Mouse (Mus musculus) liver, embryonic 14.5 days (tissue): Measurements from ENCODE around the gene Gm10031. TPM values are rescaled to one million over a fixed set of nuclear protein-coding genes. Genes with fewer than 3 reads are reported as not detected.

ENCODE experiments used
- ATAC-seq: fragments of 200-750 bp; cut with Nextera tagmentation; 2 replicates; pipeline ENCODE4 v1.8.0; 2017; ENCODE audit warnings: moderate number of reproducible peaks, mild to moderate bottlenecking, moderate library complexity; ENCODE audit not compliant: insufficient read depth
- DNase-seq, 3 experiments: peaks; one replicate each; pipeline ENCODE4 v3.0.0-alpha.2; 2012 to 2013; ENCODE audit warnings: low read depth in 3 of 3, low spot score in 3 of 3
- H3K27ac ChIP-seq: fragments of 300-500 bp; sonication (generic); 2 replicates; pipeline ENCODE4 v1.5.1; 2014; ENCODE audit warnings: moderate library complexity, mild to moderate bottlenecking, control low read depth, inconsistent platforms
- H3K27me3 ChIP-seq: fragments of 300-500 bp; sonication (generic); 2 replicates; pipeline ENCODE4 v1.6.1; 2014; ENCODE audit warnings: mild to moderate bottlenecking, low read length, moderate library complexity; ENCODE audit not compliant: control insufficient read depth, insufficient read depth
- H3K36me3 ChIP-seq: fragments of 300-500 bp; sonication (generic); replicated peaks from 2 replicates; pipeline ENCODE4 v1.6.1; 2014; ENCODE audit warnings: low read depth; ENCODE audit not compliant: control insufficient read depth, insufficient read depth
- H3K4me1 ChIP-seq, 2 experiments: fragments of 200-500 bp in 1 of 2; fragments of 300-500 bp in 1 of 2; sonication (generic) in 1 of 2; replicated peaks; 2 replicates each; pipeline ENCODE4 v1.6.1; 2012 to 2014; ENCODE audit warnings: antibody characterized with exemption in 1 of 2, inconsistent platforms in 1 of 2, low read length in 1 of 2; ENCODE audit not compliant: control insufficient read depth in 2 of 2, insufficient read depth in 2 of 2
- H3K4me2 ChIP-seq: fragments of 300-500 bp; sonication (generic); 2 replicates; pipeline ENCODE4 v1.6.1; 2014; ENCODE audit warnings: low read depth, mild to moderate bottlenecking, control low read depth, moderate library complexity
- H3K4me3 ChIP-seq, 2 experiments: fragments of 200-500 bp in 1 of 2; fragments of 300-500 bp in 1 of 2; sonication (generic) in 1 of 2; 2 replicates each; pipeline ENCODE4 v1.5.1; 2012 to 2014; ENCODE audit warnings: low read depth in 2 of 2, low read length in 2 of 2, mild to moderate bottlenecking in 2 of 2, control low read depth in 1 of 2, inconsistent platforms in 1 of 2, moderate library complexity in 1 of 2; ENCODE audit not compliant: insufficient read depth in 1 of 2
- H3K9ac ChIP-seq: fragments of 300-500 bp; sonication (generic); replicated peaks from 2 replicates; pipeline ENCODE4 v1.6.1; 2014; ENCODE audit warnings: mild to moderate bottlenecking, control low read depth, moderate library complexity
- H3K9me3 ChIP-seq: fragments of 300-500 bp; sonication (generic); 2 replicates; pipeline ENCODE4 v1.6.1; 2016; ENCODE audit warnings: low read length, mixed read lengths; ENCODE audit not compliant: control insufficient read depth
- CTCF ChIP-seq: IDR thresholded peaks from 2 replicates; pipeline ENCODE4 v1.5.1; 2016; ENCODE audit warnings: antibody characterized with exemption, low read depth, control low read depth
- EP300 ChIP-seq: IDR thresholded peaks from 2 replicates; pipeline ENCODE4 v1.6.1; 2016; ENCODE audit warnings: antibody characterized with exemption, low read depth
- WGBS: fragments of 180-500 bp; shearing (Covaris S2); extraction: QIAGEN DNeasy Blood & Tissue Kit; methylation state at CpG from one replicate; pipeline ENCODE4 v1.1.7; 2014; ENCODE audit not compliant: insufficient replicate concordance; 5-methylcytosine and 5-hydroxymethylcytosine counted together
- polyA plus RNA-seq, 2 experiments: library from polyadenylated mRNA; depleted of rRNA in 1 of 2; stranded (reverse) in 1 of 2; unstranded in 1 of 2; fragments of >200 nt; fragmentation: Nextera tagmentation in 1 of 2; extraction: Ambion mirVana in 1 of 2; gene quantifications; 2 replicates each; pipeline versions ENCODE4 v1.2.1 to v1.2.3; 2012 to 2014

The Gm10031 gene
- polyA plus RNA-seq, 2 experiments: 2.1 TPM; not detected in 1

GRCm38 (mm10) chr1:156487498-156487897 is 36.3 kb upstream of the Gm10031 start:
- no peak overlapping the region for H3K4me3 ChIP-seq
- H3K9me3 ChIP-seq: no peaks in the 10 kb centered on the region
- TF ChIP-seq EP300 (no peak), CTCF (peak; percentile 33)
- H3K4me2 ChIP-seq: no peak overlapping the region
- H3K9ac ChIP-seq: no peak overlapping the region
- no peak overlapping the region for H3K27ac ChIP-seq
- 79% methylated on average over 7 of the region's 7 CpGs for WGBS
- no peaks in the 10 kb centered on the region for H3K36me3 ChIP-seq
- H3K4me1 ChIP-seq: no peaks in the 10 kb centered on the region
- ATAC-seq: no peak
- no peak for DNase-seq
- H3K27me3 ChIP-seq: no peaks in the 10 kb centered on the region

GRCm38 (mm10) chr1:156488031-156488430 is 35.8 kb upstream of the Gm10031 start:
- DNase-seq (no peak), ATAC-seq (no peak)
- no peak for TF ChIP-seq EP300
- no peak for TF ChIP-seq CTCF
- no peaks in the 10 kb centered on the region for H3K36me3 ChIP-seq
- H3K4me2 ChIP-seq: no peak overlapping the region
- H3K9ac ChIP-seq: no peak overlapping the region
- 70% methylated on average over 5 of the region's 5 CpGs for WGBS
- no peaks in the 10 kb centered on the region for H3K4me1 ChIP-seq
- H3K9me3 ChIP-seq: no peaks in the 10 kb centered on the region
- no peak overlapping the region for H3K27ac ChIP-seq
- H3K27me3 ChIP-seq: no peaks in the 10 kb centered on the region
- H3K4me3 ChIP-seq: no peak overlapping the region

- ATAC-seq (no peak), DNase-seq (no peak)
- Histone ChIP-seq H3K9ac (no peak overlapping the region), H3K27ac (no peak overlapping the region), H3K4me3 (no peak overlapping the region), H3K9me3 (no peaks in the 10 kb centered on the region), H3K4me2 (no peak overlapping the region), H3K4me1 (no peaks in the 10 kb centered on the region), H3K27me3 (no peaks in the 10 kb centered on the region), H3K36me3 (no peaks in the 10 kb centered on the region)
- no peak for TF ChIP-seq EP300
- no peak for TF ChIP-seq CTCF
- WGBS: 40% methylated on average over 4 of the region's 4 CpGs
These were observed 32.5 kb upstream of the Gm10031 start for GRCm38 (mm10) chr1:156491226-156491796.

- H3K4me2 ChIP-seq: no peak overlapping the region
- H3K27me3 ChIP-seq: no peaks in the 10 kb centered on the region
- no peak overlapping the region for H3K27ac ChIP-seq
- H3K4me3 ChIP-seq: no peak overlapping the region
- 68% methylated on average over 8 of the region's 8 CpGs for WGBS
- H3K9me3 ChIP-seq: no peaks in the 10 kb centered on the region
- DNase-seq (no peak), ATAC-seq (no peak)
- H3K36me3 ChIP-seq: no peaks in the 10 kb centered on the region
- H3K4me1 ChIP-seq: no peaks in the 10 kb centered on the region
- no peak overlapping the region for H3K9ac ChIP-seq
- no peak for TF ChIP-seq EP300
- TF ChIP-seq CTCF: no peak
These were observed 28.8 kb upstream of the Gm10031 start for GRCm38 (mm10) chr1:156495025-156495424.

GRCm38 (mm10) chr1:156496910-156497309 is 26.9 kb upstream of the Gm10031 start:
- Histone ChIP-seq H3K4me2 (no peak overlapping the region), H3K36me3 (no peaks in the 10 kb centered on the region), H3K27me3 (no peaks in the 10 kb centered on the region), H3K9ac (no peak overlapping the region), H3K27ac (no peak overlapping the region), H3K4me1 (no peaks in the 10 kb centered on the region), H3K9me3 (no peaks in the 10 kb centered on the region), H3K4me3 (no peak overlapping the region)
- TF ChIP-seq CTCF: no peak
- no peak for TF ChIP-seq EP300
- 68% methylated on average over 5 of the region's 5 CpGs for WGBS
- no peak for DNase-seq
- no peak for ATAC-seq
